Mouse (Mus musculus): ENCODE measurements around the gene Cfap97d1. TPM values are rescaled to one million over a fixed set of nuclear protein-coding genes. Genes with fewer than 3 reads are reported as not detected.

The Cfap97d1 gene
- total RNA-seq, 2 experiments from 2014 or later, result not detected

DNA sequence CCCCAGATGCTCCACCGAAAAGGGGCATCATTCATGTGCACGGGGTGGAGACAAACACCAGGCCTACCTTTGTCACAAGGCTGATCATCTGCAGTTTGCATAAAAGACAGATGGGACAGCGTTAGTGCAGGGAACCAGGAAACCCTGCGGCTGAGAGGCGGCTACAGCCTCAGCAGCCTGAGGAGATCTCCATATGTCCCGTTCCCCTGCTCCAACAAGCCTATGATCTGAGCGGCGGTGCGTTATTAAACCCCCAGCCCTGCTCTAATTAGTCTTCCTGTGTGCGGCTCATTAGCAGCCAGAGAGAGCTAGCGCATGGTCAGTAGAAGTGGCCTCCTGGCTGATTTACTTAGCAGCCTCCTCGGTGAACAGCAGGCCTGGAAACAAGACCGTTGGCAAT is 26.1 kb downstream of the Cfap97d1 start:
- no peak for DNase-seq

DNA sequence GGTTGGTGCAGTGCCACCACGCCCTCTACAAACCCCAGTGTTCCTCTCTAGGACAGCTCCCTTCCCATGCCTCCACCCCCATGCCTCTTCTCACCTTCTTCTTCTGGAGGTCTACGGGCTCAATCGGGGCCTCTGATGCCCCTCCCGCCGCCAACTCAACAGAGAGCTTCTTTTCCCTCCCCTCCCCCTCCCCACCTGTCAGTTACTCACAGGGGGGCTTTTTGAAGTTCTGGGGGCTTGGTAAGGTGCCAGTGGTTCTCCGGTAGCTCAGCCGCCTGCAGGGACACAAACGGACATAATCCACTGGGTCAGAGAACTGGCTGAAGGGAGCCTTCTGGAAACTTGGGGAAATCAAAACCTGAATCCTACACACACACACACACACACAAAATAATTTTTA is 27.4 kb downstream of the Cfap97d1 start:
- DNase-seq, result no peak

GRCm38 (mm10) chr11:102013201-102013600 is 29.1 kb downstream of the Cfap97d1 start:
- DNase-seq, result no peak

- no peak for DNase-seq
Observed at GRCm38 (mm10) chr11:102015472-102015871, 31.4 kb downstream of the Cfap97d1 start.

GRCm38 (mm10) chr11:102016136-102016535 is 32.1 kb downstream of the Cfap97d1 start:
- DNase-seq, result peak; percentile 51

DNA sequence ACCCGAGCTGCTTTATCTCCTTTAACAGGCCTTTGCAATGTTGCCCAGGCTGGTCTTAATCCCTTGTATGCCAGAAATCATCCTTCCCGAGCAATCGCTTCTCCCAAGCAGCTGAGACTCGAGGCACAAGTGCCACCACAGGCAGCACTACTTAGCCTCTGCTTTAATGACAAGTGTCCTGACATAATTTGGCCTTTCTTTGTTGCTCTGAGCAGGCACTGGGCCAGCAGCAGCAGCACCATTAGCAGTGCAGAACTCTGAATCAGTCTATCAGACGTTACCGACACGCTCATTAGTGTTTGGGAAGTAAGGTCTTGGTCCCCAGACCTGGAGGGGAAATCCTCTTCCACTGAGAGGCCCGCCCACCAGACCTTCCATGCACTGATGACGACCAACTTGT is 35.7 kb downstream of the Cfap97d1 start:
- no peak for DNase-seq

DNA sequence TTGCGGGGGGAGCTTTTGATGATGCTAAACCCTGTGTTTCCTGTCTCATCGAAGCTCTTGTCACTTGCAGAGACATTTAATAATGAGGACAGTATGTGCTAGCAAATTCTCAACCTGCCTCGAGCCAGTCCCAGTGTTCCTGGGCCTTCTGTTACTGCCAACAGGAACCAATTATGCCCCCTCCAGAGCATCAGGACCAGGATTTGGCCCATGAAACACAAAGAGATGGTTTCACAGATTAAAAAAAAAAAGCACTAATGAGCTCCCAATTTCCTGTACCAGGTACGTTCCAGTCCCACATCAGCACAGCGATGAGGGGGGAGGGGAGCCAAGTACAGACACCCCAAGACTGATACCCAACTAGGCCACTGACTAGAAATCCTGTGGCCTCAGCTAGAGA is 37.1 kb downstream of the Cfap97d1 start:
- no peak for DNase-seq

DNA sequence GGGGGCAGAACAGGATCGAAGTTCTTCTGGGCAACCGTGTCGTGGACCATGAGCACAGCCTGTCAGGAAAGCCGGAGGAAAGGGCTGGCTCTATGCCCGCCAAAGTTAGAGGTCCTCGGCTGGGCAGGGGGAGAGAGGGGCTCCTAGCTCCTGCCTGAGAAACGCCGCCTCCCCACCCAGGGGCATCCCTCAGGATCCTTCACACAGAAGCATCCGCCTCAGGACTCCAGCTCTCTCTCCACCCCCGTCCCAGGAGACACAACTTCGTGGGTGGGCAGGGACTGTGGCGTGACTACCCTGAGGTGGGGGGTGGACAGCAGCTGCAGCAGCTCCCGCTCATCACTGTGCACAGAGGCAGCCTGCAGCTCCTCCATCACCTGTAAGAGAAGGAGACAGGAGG is 39.3 kb downstream of the Cfap97d1 start:
- no peak for DNase-seq

DNA sequence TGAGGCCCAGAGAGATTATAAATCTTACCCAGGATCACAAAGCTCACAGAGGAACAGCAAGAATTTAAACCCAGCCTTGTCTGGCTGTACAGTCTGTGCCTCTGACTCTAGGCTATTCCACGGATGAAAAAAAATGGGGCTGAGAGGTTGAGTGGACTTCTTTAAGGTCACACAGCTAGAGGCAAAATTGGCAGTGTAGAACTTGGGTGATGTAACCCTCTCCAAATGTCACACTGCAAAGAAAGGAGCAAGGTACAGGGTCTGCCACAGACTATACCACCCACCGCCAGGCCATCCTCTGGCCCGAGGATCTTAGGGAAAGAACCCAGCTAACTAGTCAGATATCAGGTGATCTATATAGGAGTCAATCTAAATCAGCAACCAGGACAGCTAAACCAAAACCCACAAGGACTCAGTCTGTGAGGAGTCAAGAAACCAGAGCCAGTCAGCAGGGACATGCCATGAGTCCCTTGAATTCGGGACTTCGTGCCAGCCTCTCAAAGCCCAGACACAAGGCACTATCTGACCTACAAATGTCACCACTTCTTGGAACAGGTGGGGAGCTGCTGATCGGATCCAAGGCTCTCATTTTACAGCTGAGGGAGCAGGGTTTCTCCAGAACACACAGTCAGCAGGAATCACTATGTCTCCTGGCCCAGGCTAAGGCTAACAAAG is 40.1 kb downstream of the Cfap97d1 start:
- no peak for DNase-seq

DNA sequence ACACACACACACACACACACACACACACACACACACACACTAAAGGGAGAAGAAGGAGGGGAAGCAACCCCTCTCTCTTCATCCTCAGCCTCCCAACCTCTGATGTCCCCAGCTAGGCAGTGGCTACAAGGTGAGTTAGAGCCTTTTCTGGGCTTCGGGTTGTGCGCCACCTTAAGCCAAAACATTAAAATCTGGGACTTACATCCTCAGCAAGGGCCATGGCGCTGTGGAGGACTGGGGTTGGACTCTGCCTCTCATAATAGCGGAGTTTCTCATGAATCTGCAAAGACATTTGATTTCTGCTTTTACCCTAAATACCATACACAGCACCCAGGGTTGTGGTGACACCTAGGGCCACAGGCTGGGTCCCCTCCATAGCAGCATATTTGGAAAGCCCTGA is 40.8 kb downstream of the Cfap97d1 start:
- no peak for DNase-seq

DNA sequence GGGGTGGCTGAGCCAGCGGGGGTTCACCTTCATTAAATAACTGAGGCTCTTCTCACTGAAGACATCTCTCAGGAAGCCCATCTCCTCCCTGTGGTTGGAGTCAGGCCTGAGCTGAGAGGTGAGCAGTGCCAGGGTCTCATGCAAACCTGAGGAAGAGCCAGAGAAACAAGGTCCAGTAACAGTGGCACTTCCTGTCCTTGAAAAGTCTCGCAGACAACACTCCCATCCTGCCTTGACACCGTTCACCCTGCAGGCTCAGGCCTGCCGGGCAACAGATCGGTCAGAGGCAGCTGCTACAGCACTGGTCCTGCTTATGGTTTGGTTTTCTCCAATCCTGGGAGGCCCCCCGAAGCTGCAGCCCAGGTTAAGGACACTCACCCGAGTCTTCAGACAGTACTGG is 41.3 kb downstream of the Cfap97d1 start:
- no peak for DNase-seq

GRCm38 (mm10) chr11:102025991-102026660 is 42.0 kb downstream of the Cfap97d1 start:
- peak; percentile 46 for DNase-seq

GRCm38 (mm10) chr11:102026694-102027360 is 42.7 kb downstream of the Cfap97d1 start:
- peak; percentile 84 for DNase-seq

GRCm38 (mm10) chr11:102027361-102028017 is 43.4 kb downstream of the Cfap97d1 start:
- DNase-seq, result no peak

DNA sequence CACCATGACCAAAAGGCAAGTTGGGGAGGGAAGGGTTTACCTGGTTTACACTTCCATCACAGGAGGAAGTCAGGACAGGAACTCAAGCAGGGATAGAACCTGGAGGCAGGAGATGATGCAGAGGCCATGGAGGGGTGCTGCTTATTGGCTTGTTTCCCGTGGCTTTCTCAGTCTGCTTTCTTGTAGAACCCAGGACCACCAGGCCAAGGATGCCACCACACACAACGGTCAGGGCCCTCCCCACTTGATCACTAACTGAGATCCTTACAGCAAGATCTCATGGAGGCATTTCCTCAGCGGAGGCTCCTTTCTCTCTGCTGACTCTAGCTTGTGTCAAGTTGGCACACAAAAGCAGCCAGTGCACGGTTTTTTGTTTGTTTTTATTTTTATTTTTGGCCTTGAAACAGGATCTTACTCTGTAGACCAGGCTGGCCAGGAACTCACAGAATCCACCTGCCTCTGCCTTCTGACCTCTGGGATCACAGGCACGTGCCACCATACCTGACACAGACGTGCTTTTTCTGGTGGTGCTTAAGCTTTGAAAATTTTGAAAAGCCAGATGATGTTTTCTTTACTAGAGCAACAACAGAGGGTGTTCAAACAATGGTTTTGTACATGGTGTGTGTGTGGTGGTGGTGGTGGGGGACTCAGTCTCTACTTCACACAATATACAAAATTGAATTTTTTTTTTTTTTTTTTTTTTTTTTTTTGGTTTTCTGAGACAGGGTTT is 44.2 kb downstream of the Cfap97d1 start, which contains the start of gene Mpp3:
Gene Mpp3 (minus strand): TSS at position 375 of the 730 bp plus-strand sequence.
- no peak for DNase-seq

DNA sequence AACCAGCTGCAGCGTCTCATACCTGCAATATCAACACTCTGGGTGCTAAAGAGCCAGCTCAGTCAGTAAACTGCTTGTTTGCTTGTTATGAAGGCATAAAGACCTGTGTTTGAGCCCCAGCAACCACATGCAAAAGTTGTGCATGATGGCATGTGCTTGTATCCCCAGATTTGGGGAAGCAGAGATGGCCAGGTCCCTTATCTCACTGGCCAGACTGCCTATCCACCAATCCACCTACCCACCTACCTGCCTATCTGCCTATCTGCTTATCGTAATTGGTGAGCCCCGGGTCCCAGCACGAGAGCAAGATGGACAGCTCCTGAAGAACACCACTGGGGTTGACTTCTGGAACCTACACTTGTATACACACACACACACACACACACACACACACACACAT is 45.2 kb downstream of the Cfap97d1 start:
- DNase-seq, result no peak

GRCm38 (mm10) chr11:102029966-102030365 is 45.9 kb downstream of the Cfap97d1 start:
- DNase-seq, result no peak

DNA sequence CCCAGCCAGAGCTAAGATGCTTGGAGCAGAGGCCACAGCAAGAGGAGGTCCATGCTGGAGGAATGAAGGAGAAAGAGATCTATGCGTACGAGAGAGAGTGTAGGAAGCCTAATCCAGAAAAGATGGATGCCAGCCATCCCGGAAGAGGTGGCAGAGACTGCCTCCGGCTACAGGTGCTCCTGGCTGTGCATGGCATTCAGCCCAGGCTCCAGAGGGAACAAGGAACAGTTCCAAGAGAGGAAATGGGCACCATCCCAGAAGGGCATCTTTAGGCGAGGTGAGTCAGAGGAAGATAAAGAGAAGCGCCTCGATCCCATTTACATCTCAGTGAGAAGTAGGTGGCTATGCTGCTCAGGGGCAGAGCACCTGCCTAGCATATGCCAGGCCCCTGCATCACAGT is 47.1 kb downstream of the Cfap97d1 start:
- DNase-seq, result peak; percentile 36

DNA sequence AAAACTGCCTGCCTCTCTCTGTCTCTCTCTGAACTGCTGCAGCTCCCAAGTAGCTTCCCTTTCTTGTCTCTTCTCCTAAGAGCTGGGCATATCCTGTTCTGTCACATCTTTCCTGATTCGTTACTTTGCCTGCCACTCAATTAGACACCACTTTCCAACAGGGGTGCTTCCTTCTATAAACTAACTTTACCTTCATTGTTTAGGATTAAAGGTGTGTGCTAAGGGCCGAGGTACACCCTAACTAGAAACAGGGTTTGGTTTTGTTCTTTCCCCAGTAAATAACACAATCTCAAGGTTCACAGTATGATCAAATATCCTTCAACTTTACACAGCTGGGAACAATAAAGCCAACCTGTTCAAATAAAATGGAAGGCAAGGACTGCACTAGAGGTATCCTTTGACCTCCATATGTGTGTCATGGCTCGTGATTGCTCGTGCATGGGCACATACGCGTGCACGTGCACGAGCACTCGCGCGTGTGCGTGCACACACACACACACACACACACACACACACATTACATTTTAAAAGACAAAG is 49.0 kb downstream of the Cfap97d1 start:
- no peak for DNase-seq

- DNase-seq, result no peak
Observed at GRCm38 (mm10) chr11:102034887-102035286, 50.8 kb downstream of the Cfap97d1 start.

GRCm38 (mm10) chr11:102035456-102035960 is 51.4 kb downstream of the Cfap97d1 start:
- no peak for DNase-seq

DNA sequence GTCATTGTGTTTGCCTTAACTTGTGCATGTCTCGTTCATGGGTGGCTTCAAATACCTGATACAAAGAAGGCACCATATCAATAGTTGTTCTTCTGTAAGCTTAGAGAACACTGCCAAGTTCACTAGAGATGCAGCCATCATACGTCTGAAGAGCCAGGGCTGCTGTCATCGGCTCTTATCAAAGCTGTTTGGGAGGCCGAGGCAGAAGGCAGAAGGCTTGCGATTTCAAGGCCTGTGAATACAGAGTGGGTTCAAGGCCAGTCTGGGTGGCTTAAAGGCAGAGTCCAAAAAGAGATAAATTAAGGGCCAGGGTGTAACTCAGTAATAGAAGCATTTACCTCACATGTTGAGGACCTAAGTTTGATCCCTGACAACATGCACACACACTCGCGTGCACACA is 52.3 kb downstream of the Cfap97d1 start:
- peak; percentile 40 for DNase-seq
